Mouse (Mus musculus) liver, embryonic 12.5 days (tissue): Measurements from ENCODE around the gene Il16. TPM values are rescaled to one million over a fixed set of nuclear protein-coding genes. Genes with fewer than 3 reads are reported as not detected.
A peak's percentile ranks its signal among the peaks of the same experiment; 100 is the strongest.

ENCODE experiments used
- ATAC-seq: fragments of 200-750 bp; cut with Nextera tagmentation; 2 replicates; pipeline ENCODE4 v1.8.0; 2017; ENCODE audit warnings: moderate number of reproducible peaks, mild to moderate bottlenecking, moderate library complexity
- H3K27ac ChIP-seq: fragments of 300-500 bp; sonication (generic); 2 replicates; pipeline ENCODE4 v1.5.1; 2016; ENCODE audit warnings: mild to moderate bottlenecking
- H3K27me3 ChIP-seq: fragments of 300-500 bp; sonication (generic); replicated peaks from 2 replicates; pipeline ENCODE4 v1.6.1; 2016; ENCODE audit warnings: mild to moderate bottlenecking, moderate library complexity
- H3K36me3 ChIP-seq: fragments of 300-500 bp; sonication (generic); 2 replicates; pipeline ENCODE4 v1.6.1; 2016; ENCODE audit warnings: mild to moderate bottlenecking, moderate library complexity
- H3K4me1 ChIP-seq: fragments of 300-500 bp; sonication (generic); 2 replicates; pipeline ENCODE4 v1.6.1; 2016
- H3K4me2 ChIP-seq: fragments of 300-500 bp; sonication (generic); 2 replicates; pipeline ENCODE4 v1.6.1; 2016; ENCODE audit warnings: mild to moderate bottlenecking, moderate library complexity
- H3K4me3 ChIP-seq: fragments of 300-500 bp; sonication (generic); 2 replicates; pipeline ENCODE4 v1.5.1; 2016; ENCODE audit warnings: mild to moderate bottlenecking, moderate library complexity
- H3K9ac ChIP-seq: fragments of 300-500 bp; sonication (generic); 2 replicates; pipeline ENCODE4 v1.6.1; 2016; ENCODE audit warnings: mild to moderate bottlenecking, moderate library complexity
- H3K9me3 ChIP-seq: fragments of 300-500 bp; sonication (generic); replicated peaks from 2 replicates; pipeline ENCODE4 v1.6.1; 2016; ENCODE audit warnings: mild to moderate bottlenecking, moderate library complexity
- WGBS: fragments of 180-500 bp; shearing (Covaris S2); methylation state at CpG from one replicate; pipeline ENCODE4 v1.1.7; 2016; ENCODE audit not compliant: insufficient replicate concordance; 5-methylcytosine and 5-hydroxymethylcytosine counted together
- polyA plus RNA-seq: library from polyadenylated mRNA; unstranded; fragments of >200 nt; fragmentation: Nextera tagmentation; extraction: Ambion mirVana; gene quantifications from 2 replicates; pipeline ENCODE4 v1.2.1, GENCODE M21; 2016

Il16 gene
- polyA plus RNA-seq, 1 experiment from 2014 or later = 4.7 TPM

- Histone ChIP-seq H3K4me2 (no peak overlapping the region), H3K4me3 (no peak overlapping the region), H3K36me3 (peaks cover 21% of the 10 kb centered on the region), H3K4me1 (peaks cover 27% of the 10 kb centered on the region), H3K27me3 (no peaks in the 10 kb centered on the region), H3K9me3 (no peaks in the 10 kb centered on the region), H3K9ac (no peak overlapping the region), H3K27ac (no peak overlapping the region)
- 78% methylated on average over 6 of the region's 6 CpGs for WGBS
- no peak for ATAC-seq
These were observed 111.7 kb downstream of the Il16 start for GRCm38 (mm10) chr7:83633856-83634255.

DNA sequence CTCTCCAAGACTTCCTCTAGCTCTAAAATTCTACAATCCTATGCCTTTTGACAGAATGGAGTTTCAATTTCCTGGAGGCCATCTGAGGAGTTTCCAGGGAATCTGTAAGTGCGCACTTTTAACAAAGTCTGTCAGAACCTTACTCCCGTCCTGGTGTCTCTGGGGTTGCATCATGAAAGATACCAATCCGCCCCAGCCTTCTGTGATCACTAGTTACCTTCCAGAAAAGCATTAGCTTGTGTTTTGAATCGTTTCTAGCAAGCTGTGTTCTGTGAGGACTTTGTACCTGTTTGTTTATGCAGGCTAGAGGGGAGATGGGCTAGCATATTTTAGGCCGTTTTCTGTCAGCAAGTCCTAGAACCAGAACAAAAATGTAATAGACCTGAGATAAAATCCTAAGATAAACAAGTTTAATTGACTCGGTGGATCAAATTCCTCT lies 112.8 kb downstream of the Il16 start:
- Histone ChIP-seq H3K4me2 (peak overlapping the region; percentile 90), H3K36me3 (peaks cover 16% of the 10 kb centered on the region), H3K9ac (peak overlapping the region; percentile 44; the same call in 1 of the 2 replicates), H3K27me3 (no peaks in the 10 kb centered on the region), H3K4me3 (peak overlapping the region; percentile 65), H3K27ac (no peak overlapping the region), H3K4me1 (peaks cover 27% of the 10 kb centered on the region), H3K9me3 (no peaks in the 10 kb centered on the region)
- no peak for ATAC-seq
- WGBS = 58% methylated on average over 6 of the region's 6 CpGs

GRCm38 (mm10) chr7:83631828-83632681 lies 113.5 kb downstream of the Il16 start, which contains the start of gene Stard5:
Gene Stard5 (plus strand): TSS chr7:83631959.
- Histone ChIP-seq H3K36me3 (peaks cover 10% of the 10 kb centered on the region), H3K4me1 (peaks cover 27% of the 10 kb centered on the region), H3K9me3 (no peaks in the 10 kb centered on the region), H3K27ac (no peak within 1 kb of the TSS), H3K4me3 (peak within 1 kb of the TSS; percentile 65), H3K9ac (peak within 1 kb of the TSS; percentile 70), H3K4me2 (peak within 1 kb of the TSS; percentile 90), H3K27me3 (no peaks in the 10 kb centered on the region)
- peak; percentile 98 for ATAC-seq
- 2% methylated on average over 35 of the region's 35 CpGs for WGBS

DNA sequence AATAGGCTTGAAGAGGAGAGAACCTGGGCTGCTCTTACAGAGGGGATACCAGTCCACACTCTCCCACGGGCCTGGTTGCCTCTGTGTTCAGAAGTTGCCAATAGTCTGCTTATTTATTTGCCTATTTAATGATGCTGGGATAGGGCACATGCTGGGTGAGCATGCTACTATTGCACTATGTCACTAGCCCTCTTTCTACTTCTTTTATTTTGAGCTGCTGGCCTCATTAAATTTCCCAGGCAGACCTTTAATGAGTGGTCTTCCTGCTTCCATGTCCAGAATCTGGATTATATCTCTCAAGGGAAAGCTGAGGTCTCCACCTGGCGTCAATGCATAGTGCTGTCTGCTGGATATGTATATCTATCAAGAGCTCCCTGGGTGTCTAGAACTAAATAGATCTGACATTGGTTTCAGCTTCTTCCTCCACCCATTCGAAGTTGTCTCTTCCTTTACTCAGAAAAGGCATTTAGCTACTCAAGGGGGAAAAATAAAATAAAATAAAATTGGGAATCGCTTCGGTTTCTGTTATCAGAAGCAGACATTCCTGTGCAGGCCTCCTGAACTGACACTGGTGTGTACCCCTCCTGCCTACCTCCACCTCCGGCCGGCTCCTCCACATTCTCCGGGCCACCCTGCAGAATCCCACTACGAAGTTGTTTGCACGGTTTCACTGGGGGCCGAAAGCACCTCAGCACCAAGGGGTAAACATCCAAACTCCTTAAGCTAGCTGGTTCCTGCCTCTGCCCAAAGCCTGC lies 114.3 kb downstream of the Il16 start:
- peak; percentile 71 for ATAC-seq
- H3K4me1 ChIP-seq = peaks cover 27% of the 10 kb centered on the region
- no peaks in the 10 kb centered on the region for H3K9me3 ChIP-seq
- H3K27ac ChIP-seq = no peak overlapping the region
- 0 out of 2 replicates have a peak, but pooled peaks cover 2% of the 10 kb centered on the region for H3K36me3 ChIP-seq
- H3K9ac ChIP-seq = peak overlapping the region; percentile 70
- 11% methylated on average over 11 of the region's 11 CpGs for WGBS
- H3K27me3 ChIP-seq = no peaks in the 10 kb centered on the region
- H3K4me3 ChIP-seq = peak overlapping the region; percentile 65
- peak overlapping the region; percentile 90 for H3K4me2 ChIP-seq

GRCm38 (mm10) chr7:83627369-83627768 lies 118.2 kb downstream of the Il16 start:
- 73% methylated on average over 4 of the region's 4 CpGs for WGBS
- Histone ChIP-seq H3K4me3 (no peak overlapping the region), H3K27ac (no peak overlapping the region), H3K4me1 (peaks cover 14% of the 10 kb centered on the region), H3K9me3 (no peaks in the 10 kb centered on the region), H3K27me3 (no peaks in the 10 kb centered on the region), H3K9ac (no peak overlapping the region), H3K4me2 (no peak overlapping the region), H3K36me3 (no peaks in the 10 kb centered on the region)
- no peak for ATAC-seq

- H3K27ac ChIP-seq = no peak overlapping the region
- H3K9ac ChIP-seq = no peak overlapping the region
- no peaks in the 10 kb centered on the region for H3K9me3 ChIP-seq
- ATAC-seq = no peak
- no peaks in the 10 kb centered on the region for H3K27me3 ChIP-seq
- H3K4me1 ChIP-seq = peaks cover 10% of the 10 kb centered on the region
- no peak overlapping the region for H3K4me2 ChIP-seq
- no peak overlapping the region for H3K4me3 ChIP-seq
- H3K36me3 ChIP-seq = no peaks in the 10 kb centered on the region
- 65% methylated on average over 8 of the region's 8 CpGs for WGBS
These were observed 118.8 kb downstream of the Il16 start for GRCm38 (mm10) chr7:83626557-83627257.

DNA sequence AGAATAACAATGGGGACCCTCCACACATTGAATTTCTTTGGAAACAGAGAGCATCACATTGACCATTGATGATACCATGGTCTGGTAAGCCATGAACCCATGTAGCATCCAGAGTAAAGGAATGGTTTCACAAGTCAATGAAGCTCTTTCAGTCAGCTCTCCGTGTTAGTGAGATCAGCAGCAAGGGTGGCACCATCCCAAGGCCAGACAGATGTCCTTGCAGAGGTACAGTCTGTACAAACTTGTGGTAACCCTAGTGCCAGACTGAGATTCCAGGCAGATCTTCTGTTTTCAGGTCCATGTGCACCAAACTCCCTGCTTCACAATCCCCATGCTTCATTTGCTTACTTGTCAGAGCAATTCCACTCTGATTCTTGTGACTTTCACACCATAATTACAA lies 121.5 kb downstream of the Il16 start:
- H3K27ac ChIP-seq = no peak overlapping the region
- 56% methylated on average over 1 of the region's 1 CpGs for WGBS
- H3K4me1 ChIP-seq = no peaks in the 10 kb centered on the region
- H3K9me3 ChIP-seq = no peaks in the 10 kb centered on the region
- no peaks in the 10 kb centered on the region for H3K27me3 ChIP-seq
- H3K4me3 ChIP-seq = no peak overlapping the region
- H3K9ac ChIP-seq = no peak overlapping the region
- no peak overlapping the region for H3K4me2 ChIP-seq
- no peak for ATAC-seq
- H3K36me3 ChIP-seq = no peaks in the 10 kb centered on the region

DNA sequence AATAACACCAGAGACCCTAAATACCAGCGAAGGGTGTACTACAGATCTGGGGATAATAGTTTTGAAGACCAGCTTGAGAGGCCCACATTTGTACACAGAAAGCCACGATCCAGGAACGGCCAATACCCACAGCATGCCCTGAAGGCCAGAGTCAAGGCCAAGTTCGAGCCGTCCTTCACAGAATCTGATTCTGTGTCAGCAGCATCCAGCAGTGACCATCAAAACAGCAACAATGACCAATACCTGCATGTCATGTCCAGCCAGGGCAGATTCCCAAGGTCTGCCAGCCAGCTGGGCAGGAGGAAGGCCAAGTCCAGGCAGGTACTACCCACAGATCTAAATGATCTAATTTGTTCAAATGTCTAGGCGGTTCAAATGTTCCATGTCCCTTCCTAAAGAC lies 122.9 kb downstream of the Il16 start:
- WGBS = 77% methylated on average over 6 of the region's 6 CpGs

DNA sequence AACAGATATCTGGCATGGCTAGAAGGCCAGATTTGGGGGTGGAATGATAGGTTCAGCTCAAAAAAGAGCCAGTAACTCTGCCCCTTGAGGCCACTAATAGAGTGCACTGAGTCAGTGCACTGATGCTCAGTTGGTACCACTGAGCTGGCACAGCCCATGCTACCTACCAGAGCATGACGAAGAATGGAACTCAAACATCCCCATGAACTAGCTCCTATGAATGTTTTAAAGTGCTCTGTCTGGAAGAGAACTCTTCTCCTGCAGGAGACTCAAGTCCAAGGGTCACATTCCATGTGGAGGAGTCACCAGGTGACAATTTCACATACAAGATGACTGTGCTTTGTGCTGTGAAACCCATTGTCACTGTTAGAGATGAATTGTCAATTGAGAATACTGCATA lies 126.8 kb downstream of the Il16 start:
- H3K36me3 ChIP-seq = no peaks in the 10 kb centered on the region
- no peak overlapping the region for H3K9ac ChIP-seq
- H3K9me3 ChIP-seq = no peaks in the 10 kb centered on the region
- no peaks in the 10 kb centered on the region for H3K4me1 ChIP-seq
- H3K4me3 ChIP-seq = no peak overlapping the region
- WGBS = 79% methylated on average over 1 of the region's 1 CpGs
- no peak overlapping the region for H3K4me2 ChIP-seq
- no peaks in the 10 kb centered on the region for H3K27me3 ChIP-seq
- ATAC-seq = no peak
- no peak overlapping the region for H3K27ac ChIP-seq

More for the DNA sequence above, 122.9 kb downstream of the Il16 start:
- ATAC-seq = no peak
- Histone ChIP-seq H3K9ac (no peak overlapping the region), H3K4me3 (no peak overlapping the region), H3K4me1 (no peaks in the 10 kb centered on the region), H3K4me2 (no peak overlapping the region), H3K9me3 (no peaks in the 10 kb centered on the region), H3K27ac (no peak overlapping the region), H3K36me3 (no peaks in the 10 kb centered on the region), H3K27me3 (no peaks in the 10 kb centered on the region)

GRCm38 (mm10) chr7:83616268-83616667 lies 129.3 kb downstream of the Il16 start:
- no peaks in the 10 kb centered on the region for H3K4me1 ChIP-seq

GRCm38 (mm10) chr7:83615815-83616214 lies 129.7 kb downstream of the Il16 start:
- no peak for ATAC-seq
- WGBS = 85% methylated on average over 8 of the region's 8 CpGs

More at GRCm38 (mm10) chr7:83616268-83616667, 129.3 kb downstream of the Il16 start:
- Histone ChIP-seq H3K36me3 (no peaks in the 10 kb centered on the region), H3K27me3 (no peaks in the 10 kb centered on the region), H3K9me3 (no peaks in the 10 kb centered on the region), H3K4me3 (no peak overlapping the region), H3K27ac (no peak overlapping the region), H3K4me2 (no peak overlapping the region), H3K9ac (no peak overlapping the region)
- 69% methylated on average over 3 of the region's 3 CpGs for WGBS
- ATAC-seq = no peak

More at GRCm38 (mm10) chr7:83615815-83616214, 129.7 kb downstream of the Il16 start:
- H3K4me3 ChIP-seq = no peak overlapping the region
- H3K4me2 ChIP-seq = no peak overlapping the region
- no peaks in the 10 kb centered on the region for H3K4me1 ChIP-seq
- H3K9ac ChIP-seq = no peak overlapping the region
- no peaks in the 10 kb centered on the region for H3K9me3 ChIP-seq
- H3K36me3 ChIP-seq = no peaks in the 10 kb centered on the region
- no peaks in the 10 kb centered on the region for H3K27me3 ChIP-seq
- no peak overlapping the region for H3K27ac ChIP-seq
